Mouse (Mus musculus) embryonic facial prominence, embryonic 13.5 days (tissue): ENCODE results near the gene Kcna10. TPM values are rescaled to one million over a fixed set of nuclear protein-coding genes. Genes with fewer than 3 reads are reported as not detected.

Experiments used
- ATAC-seq: fragments of 200-750 bp; cut with Nextera tagmentation; 2 replicates; pipeline ENCODE4 v1.8.0; 2017; ENCODE audit warnings: low read depth; ENCODE audit not compliant: insufficient number of reproducible peaks, insufficient read depth, low FRiP score, low TSS enrichment
- H3K27ac ChIP-seq: fragments of 300-500 bp; sonication (generic); 2 replicates; pipeline ENCODE4 v1.5.1; 2015; ENCODE audit warnings: moderate library complexity, mild to moderate bottlenecking, inconsistent platforms
- H3K27me3 ChIP-seq: fragments of 300-500 bp; sonication (generic); 2 replicates; pipeline ENCODE4 v1.6.1; 2015; ENCODE audit warnings: mild to moderate bottlenecking, inconsistent platforms
- H3K36me3 ChIP-seq: fragments of 300-500 bp; sonication (generic); 2 replicates; pipeline ENCODE4 v1.6.1; 2015; ENCODE audit warnings: mild to moderate bottlenecking, inconsistent platforms
- H3K4me1 ChIP-seq: fragments of 300-500 bp; sonication (generic); 2 replicates; pipeline ENCODE4 v1.6.1; 2015; ENCODE audit warnings: inconsistent platforms
- H3K4me2 ChIP-seq: fragments of 300-500 bp; sonication (generic); 2 replicates; pipeline ENCODE4 v1.6.1; 2015; ENCODE audit warnings: moderate library complexity, mild to moderate bottlenecking, inconsistent platforms
- H3K4me3 ChIP-seq: fragments of 300-500 bp; sonication (generic); 2 replicates; pipeline ENCODE4 v1.5.1; 2015; ENCODE audit warnings: mild to moderate bottlenecking, inconsistent platforms
- H3K9ac ChIP-seq: fragments of 300-500 bp; sonication (generic); 2 replicates; pipeline ENCODE4 v1.6.1; 2015; ENCODE audit warnings: mild to moderate bottlenecking, inconsistent platforms
- H3K9me3 ChIP-seq: fragments of 300-500 bp; sonication (generic); 2 replicates; pipeline ENCODE4 v1.6.1; 2016; ENCODE audit warnings: inconsistent platforms
- WGBS: fragments of 180-500 bp; shearing (Covaris S2); methylation state at CpG from one replicate; pipeline ENCODE4 v1.1.7; 2015; ENCODE audit warnings: mixed read lengths; 5-methylcytosine and 5-hydroxymethylcytosine counted together
- polyA plus RNA-seq: library from polyadenylated mRNA; unstranded; fragments of >200 nt; fragmentation: Nextera tagmentation; extraction: Ambion mirVana; gene quantifications from 2 replicates; pipeline ENCODE4 v1.2.1, GENCODE M21; 2015

Kcna10 gene
- polyA plus RNA-seq, 1 experiment from 2014 or later = not detected

- no peak overlapping the region for H3K4me3 ChIP-seq
- no peaks in the 10 kb centered on the region for H3K27me3 ChIP-seq
- no peak overlapping the region for H3K4me2 ChIP-seq
- no peaks in the 10 kb centered on the region for H3K9me3 ChIP-seq
- no peak for ATAC-seq
- no peak overlapping the region for H3K27ac ChIP-seq
- no peaks in the 10 kb centered on the region for H3K4me1 ChIP-seq
- H3K36me3 ChIP-seq = no peaks in the 10 kb centered on the region
- H3K9ac ChIP-seq = no peak overlapping the region
These were observed 22.3 kb downstream of the Kcna10 start for GRCm38 (mm10) chr3:107205170-107205569.

GRCm38 (mm10) chr3:107205994-107206393 lies 23.1 kb downstream of the Kcna10 start:
- H3K9ac ChIP-seq = no peak overlapping the region
- ATAC-seq = no peak
- H3K4me2 ChIP-seq = no peak overlapping the region
- H3K4me1 ChIP-seq = no peaks in the 10 kb centered on the region
- no peak overlapping the region for H3K4me3 ChIP-seq
- no peaks in the 10 kb centered on the region for H3K27me3 ChIP-seq
- no peaks in the 10 kb centered on the region for H3K36me3 ChIP-seq
- WGBS = 14% methylated on average over 4 of the region's 4 CpGs
- H3K27ac ChIP-seq = no peak overlapping the region
- no peaks in the 10 kb centered on the region for H3K9me3 ChIP-seq

DNA sequence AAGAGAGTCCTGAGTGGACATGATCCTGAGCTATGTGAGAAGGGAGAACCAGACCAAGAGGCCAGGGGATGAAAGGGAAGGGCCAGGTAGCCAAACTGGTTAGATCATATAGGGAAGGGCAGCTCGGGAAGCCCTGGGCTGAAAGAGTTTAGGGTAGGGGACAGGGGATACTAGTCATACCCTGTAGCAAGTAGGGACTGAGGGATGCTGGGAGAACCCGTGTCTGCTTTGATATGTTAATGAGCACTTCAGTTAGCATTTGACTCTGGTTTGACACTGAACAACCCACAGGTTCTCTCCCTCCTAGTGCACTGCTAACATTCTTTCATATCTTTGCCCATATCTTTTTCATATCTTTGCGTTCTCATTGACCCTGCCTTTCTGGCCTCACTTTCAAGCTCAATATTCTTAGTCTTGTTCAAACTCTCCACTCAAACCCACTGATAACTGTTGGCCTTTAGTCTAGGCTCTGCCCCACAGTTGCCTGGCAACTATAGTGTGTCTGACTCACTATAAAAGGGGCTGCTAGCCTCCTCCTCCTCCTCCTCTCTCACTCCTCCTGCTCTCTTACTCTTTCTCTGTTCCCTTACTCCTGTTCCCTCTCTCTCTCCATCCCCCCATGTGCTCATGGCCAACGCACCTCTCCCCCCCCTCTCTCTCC lies 23.8 kb downstream of the Kcna10 start:
- Histone ChIP-seq H3K4me3 (no peak overlapping the region), H3K9ac (no peak overlapping the region), H3K27ac (no peak overlapping the region), H3K36me3 (no peaks in the 10 kb centered on the region), H3K4me2 (no peak overlapping the region), H3K27me3 (no peaks in the 10 kb centered on the region), H3K9me3 (no peaks in the 10 kb centered on the region), H3K4me1 (no peaks in the 10 kb centered on the region)
- ATAC-seq = no peak
- 52% methylated on average over 4 of the region's 4 CpGs for WGBS

DNA sequence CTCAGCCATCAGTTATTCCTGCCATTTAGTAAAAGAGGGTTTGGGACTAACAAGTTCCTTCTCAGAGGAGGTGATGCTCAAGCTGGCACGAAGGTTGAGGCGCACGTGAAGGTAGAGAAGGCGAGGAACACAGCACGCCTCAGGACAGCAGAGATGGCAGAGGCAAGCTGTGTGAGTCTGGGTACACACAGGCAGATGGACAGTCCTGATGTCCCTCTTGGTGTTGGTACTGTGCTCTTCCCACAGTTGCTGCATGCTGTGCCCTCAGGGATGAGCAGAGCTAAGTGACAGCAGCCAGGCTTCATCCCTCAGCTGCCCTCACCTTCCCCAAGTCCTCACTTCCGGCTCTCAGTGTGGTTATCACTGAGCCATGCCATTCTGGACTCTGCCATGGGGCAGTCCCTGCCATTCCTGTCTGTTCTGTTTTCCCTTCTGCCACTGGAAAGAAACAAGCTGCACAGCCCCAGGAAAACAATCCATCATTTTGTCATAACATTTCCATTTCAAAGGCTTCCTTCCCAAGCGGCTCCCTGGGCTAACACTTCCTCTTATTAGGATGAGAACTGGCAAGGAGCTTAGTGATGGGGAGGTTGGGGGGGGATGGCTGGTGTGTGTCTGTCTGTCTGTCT lies 24.9 kb downstream of the Kcna10 start:
- no peak overlapping the region for H3K4me3 ChIP-seq
- no peaks in the 10 kb centered on the region for H3K4me1 ChIP-seq
- H3K27ac ChIP-seq = no peak overlapping the region
- no peaks in the 10 kb centered on the region for H3K27me3 ChIP-seq
- no peaks in the 10 kb centered on the region for H3K36me3 ChIP-seq
- ATAC-seq = no peak
- H3K4me2 ChIP-seq = no peak overlapping the region
- H3K9ac ChIP-seq = no peak overlapping the region
- WGBS = 65% methylated on average over 7 of the region's 7 CpGs
- no peaks in the 10 kb centered on the region for H3K9me3 ChIP-seq

DNA sequence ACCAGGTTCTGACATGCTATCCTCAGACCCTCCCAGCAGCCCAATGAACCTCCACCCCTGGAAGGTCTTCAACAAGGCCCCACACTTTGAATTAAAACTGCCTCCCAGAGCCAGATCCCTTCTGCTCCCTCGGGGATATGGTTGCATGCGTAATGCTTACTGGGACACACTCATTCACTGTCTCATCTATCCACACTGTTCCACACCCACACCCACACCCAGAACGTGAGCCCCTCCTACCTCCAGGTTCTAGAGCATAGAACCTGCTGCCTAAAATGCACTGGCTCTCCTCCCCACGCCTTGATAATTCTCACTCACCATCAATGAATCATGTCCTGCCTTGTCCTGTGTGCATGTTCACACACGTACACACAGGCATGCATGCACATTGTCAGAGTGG lies 31.8 kb downstream of the Kcna10 start:
- Histone ChIP-seq H3K9ac (no peak overlapping the region), H3K27ac (no peak overlapping the region), H3K4me1 (no peaks in the 10 kb centered on the region), H3K4me3 (no peak overlapping the region), H3K9me3 (no peaks in the 10 kb centered on the region), H3K27me3 (no peaks in the 10 kb centered on the region), H3K4me2 (no peak overlapping the region), H3K36me3 (no peaks in the 10 kb centered on the region)
- 80% methylated on average over 5 of the region's 5 CpGs for WGBS
- no peak for ATAC-seq

- Histone ChIP-seq H3K9ac (no peak overlapping the region), H3K27ac (no peak overlapping the region), H3K9me3 (no peaks in the 10 kb centered on the region), H3K4me1 (no peaks in the 10 kb centered on the region), H3K36me3 (no peaks in the 10 kb centered on the region), H3K4me3 (no peak overlapping the region), H3K27me3 (no peaks in the 10 kb centered on the region), H3K4me2 (no peak overlapping the region)
- WGBS = 76% methylated on average over 8 of the region's 8 CpGs
- ATAC-seq = no peak
These were observed 33.7 kb downstream of the Kcna10 start for GRCm38 (mm10) chr3:107216400-107217100.

DNA sequence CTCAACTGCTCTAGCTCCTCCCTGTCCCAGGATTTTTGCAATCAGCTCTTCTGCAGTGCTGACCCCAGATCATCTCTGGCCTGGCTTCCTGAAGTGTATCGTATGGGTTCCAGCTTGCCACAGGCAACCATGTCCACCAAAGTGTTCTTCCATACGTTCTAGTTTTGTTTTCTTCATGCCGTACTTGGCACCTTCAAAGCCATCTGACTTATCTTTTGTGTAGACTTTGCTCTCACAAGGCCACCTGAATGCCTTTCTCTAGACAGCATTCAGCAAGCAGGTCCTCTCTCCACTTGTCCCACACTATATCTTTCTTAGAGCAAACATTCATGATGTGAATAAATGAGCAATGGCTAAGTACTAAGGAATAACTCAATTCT lies 34.2 kb downstream of the Kcna10 start:
- ATAC-seq = no peak
- H3K27me3 ChIP-seq = no peaks in the 10 kb centered on the region
- H3K27ac ChIP-seq = no peak overlapping the region
- H3K9ac ChIP-seq = no peak overlapping the region
- H3K36me3 ChIP-seq = no peaks in the 10 kb centered on the region
- H3K4me2 ChIP-seq = no peak overlapping the region
- no peaks in the 10 kb centered on the region for H3K9me3 ChIP-seq
- no peak overlapping the region for H3K4me3 ChIP-seq
- H3K4me1 ChIP-seq = no peaks in the 10 kb centered on the region
- WGBS = 86% methylated on average over 3 of the region's 3 CpGs

- no peak overlapping the region for H3K27ac ChIP-seq
- no peak overlapping the region for H3K4me3 ChIP-seq
- H3K27me3 ChIP-seq = no peaks in the 10 kb centered on the region
- no peaks in the 10 kb centered on the region for H3K36me3 ChIP-seq
- 87% methylated on average over 7 of the region's 7 CpGs for WGBS
- no peak for ATAC-seq
- H3K9me3 ChIP-seq = no peaks in the 10 kb centered on the region
- H3K4me2 ChIP-seq = no peak overlapping the region
- H3K9ac ChIP-seq = no peak overlapping the region
- H3K4me1 ChIP-seq = no peaks in the 10 kb centered on the region
These were observed 35.7 kb downstream of the Kcna10 start for GRCm38 (mm10) chr3:107218572-107218971.

- no peak within 1 kb of the TSS for H3K9ac ChIP-seq
- ATAC-seq = no peak
- no peak within 1 kb of the TSS for H3K4me3 ChIP-seq
- H3K9me3 ChIP-seq = 0 out of 2 replicates have a peak, but pooled peaks cover 4% of the 10 kb centered on the region
- H3K27ac ChIP-seq = no peak within 1 kb of the TSS
- H3K4me2 ChIP-seq = no peak within 1 kb of the TSS
- no peaks in the 10 kb centered on the region for H3K4me1 ChIP-seq
- no peaks in the 10 kb centered on the region for H3K27me3 ChIP-seq
- H3K36me3 ChIP-seq = no peaks in the 10 kb centered on the region
- 83% methylated on average over 10 of the region's 10 CpGs for WGBS
These were observed 38.8 kb downstream of the Kcna10 start, which contains the start of gene Cym for GRCm38 (mm10) chr3:107221608-107222007. Gene Cym (minus strand): TSS chr3:107221732.

- no peak overlapping the region for H3K4me3 ChIP-seq
- H3K9ac ChIP-seq = no peak overlapping the region
- no peaks in the 10 kb centered on the region for H3K27me3 ChIP-seq
- 0 out of 2 replicates have a peak, but pooled peaks cover 4% of the 10 kb centered on the region for H3K9me3 ChIP-seq
- no peak overlapping the region for H3K4me2 ChIP-seq
- 67% methylated on average over 1 of the region's 1 CpGs for WGBS
- ATAC-seq = no peak
- no peaks in the 10 kb centered on the region for H3K36me3 ChIP-seq
- H3K27ac ChIP-seq = no peak overlapping the region
- no peaks in the 10 kb centered on the region for H3K4me1 ChIP-seq
These were observed 40.4 kb downstream of the Kcna10 start for GRCm38 (mm10) chr3:107223230-107223629.

DNA sequence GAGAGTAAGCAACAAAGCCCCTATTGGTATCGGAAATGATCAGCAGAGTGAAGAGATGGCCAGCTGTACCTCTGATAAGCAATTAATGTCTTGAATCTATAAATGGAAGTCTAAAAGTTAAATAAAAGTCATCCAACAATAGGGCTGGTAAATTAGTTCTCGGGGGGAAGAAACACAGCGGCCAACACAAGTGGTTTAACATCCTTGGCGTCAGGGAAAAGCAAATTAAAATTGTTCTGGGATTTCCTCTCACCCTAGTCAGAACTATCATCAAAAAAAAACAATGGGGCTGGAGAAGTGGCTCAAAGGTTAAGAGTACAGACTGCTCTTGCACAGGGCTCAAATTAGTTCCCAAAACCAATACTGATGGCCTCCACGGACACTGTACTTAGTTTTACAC lies 43.0 kb downstream of the Kcna10 start:
- Histone ChIP-seq H3K9me3 (0 out of 2 replicates have a peak, but pooled peaks cover 4% of the 10 kb centered on the region), H3K36me3 (no peaks in the 10 kb centered on the region), H3K9ac (no peak overlapping the region), H3K4me2 (no peak overlapping the region), H3K4me1 (peaks cover 6% of the 10 kb centered on the region; the same call in 1 of the 2 replicates), H3K4me3 (no peak overlapping the region), H3K27ac (no peak overlapping the region), H3K27me3 (no peaks in the 10 kb centered on the region)
- WGBS = 85% methylated on average over 5 of the region's 5 CpGs
- ATAC-seq = no peak

DNA sequence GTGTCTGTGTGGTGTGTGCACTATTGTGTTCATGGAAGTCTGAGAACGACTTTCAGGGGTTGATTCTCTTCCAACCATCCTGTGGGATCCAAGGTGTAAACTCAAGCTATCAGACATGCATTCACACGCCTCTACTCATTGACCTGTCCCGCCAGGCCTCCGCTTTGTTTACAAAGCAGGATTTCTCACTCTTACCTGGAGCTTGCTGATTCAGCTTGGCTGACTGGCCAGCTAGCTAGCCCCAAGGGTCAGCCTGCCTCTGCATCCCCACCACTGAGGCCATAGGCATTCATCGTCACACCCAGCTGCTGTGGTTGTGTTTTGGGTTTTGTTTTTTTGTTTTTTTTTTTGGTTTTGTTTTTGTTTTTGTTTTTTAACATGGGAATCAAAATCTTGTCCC lies 46.4 kb downstream of the Kcna10 start:
- H3K27ac ChIP-seq = no peak overlapping the region
- H3K9ac ChIP-seq = no peak overlapping the region
- no peak overlapping the region for H3K4me3 ChIP-seq
- H3K9me3 ChIP-seq = 0 out of 2 replicates have a peak, but pooled peaks cover 2% of the 10 kb centered on the region
- ATAC-seq = no peak
- no peak overlapping the region for H3K4me2 ChIP-seq
- peaks cover 10% of the 10 kb centered on the region for H3K27me3 ChIP-seq
- no peaks in the 10 kb centered on the region for H3K36me3 ChIP-seq
- peaks cover 12% of the 10 kb centered on the region for H3K4me1 ChIP-seq
- WGBS = 82% methylated on average over 5 of the region's 5 CpGs
